Mouse (Mus musculus): ENCODE results near the gene AW011738.

GRCm38 (mm10) chr4:156192421-156193199 lies 10.5 kb upstream of the AW011738 start:
- TF ChIP-seq CTCF (IDR thresholded peaks at IDR 0.05; ENCODE audit: control insufficient read depth, insufficient read depth, insufficient replicate concordance, low read depth, low read length) (no peak), POLR2A (IDR thresholded peaks at IDR 0.05; ENCODE audit: control insufficient read depth, low read depth, low read length) (no peak)

Data from testis, adult 2 months (tissue).